Mouse (Mus musculus): ENCODE measurements around the gene Sirt2. TPM values are rescaled to one million over a fixed set of nuclear protein-coding genes. Genes with fewer than 3 reads are reported as not detected.

Sirt2 gene
- polyA plus RNA-seq, 1 experiment from 2014 or later, result 50.3 TPM

- H3K27me3 ChIP-seq, result no peaks in the 10 kb centered on the region
- 12% methylated on average over 32 of the region's 32 CpGs for WGBS
- H3K4me3 ChIP-seq, result peak overlapping the region; percentile 9
- H3K4me1 ChIP-seq (replicated peaks), result peaks cover 9% of the 10 kb centered on the region
- peak overlapping the region; percentile 60 for H3K4me2 ChIP-seq
- H3K9me3 ChIP-seq (replicated peaks), result no peaks in the 10 kb centered on the region
- no peaks in the 10 kb centered on the region for H3K36me3 ChIP-seq
- peak overlapping the region; percentile 45 for H3K27ac ChIP-seq
- peak; percentile 38 for ATAC-seq (replicated peaks; ENCODE audit: insufficient number of reproducible peaks, insufficient read depth, low FRiP score, low read depth)
- peak overlapping the region; percentile 43 for H3K9ac ChIP-seq
Measured at GRCm38 (mm10) chr7:28796562-28796975, 30.0 kb downstream of the Sirt2 start.

GRCm38 (mm10) chr7:28799994-28800393 is 33.5 kb downstream of the Sirt2 start:
- H3K27me3 ChIP-seq, result no peaks in the 10 kb centered on the region
- H3K9me3 ChIP-seq (replicated peaks), result no peaks in the 10 kb centered on the region
- WGBS, result 88% methylated on average over 9 of the region's 9 CpGs
- no peak overlapping the region for H3K27ac ChIP-seq
- no peak overlapping the region for H3K4me2 ChIP-seq
- no peak overlapping the region for H3K4me3 ChIP-seq
- H3K9ac ChIP-seq, result no peak overlapping the region
- no peaks in the 10 kb centered on the region for H3K36me3 ChIP-seq
- peaks cover 35% of the 10 kb centered on the region for H3K4me1 ChIP-seq (replicated peaks)
- ATAC-seq (replicated peaks; ENCODE audit: insufficient number of reproducible peaks, insufficient read depth, low FRiP score, low read depth), result no peak

GRCm38 (mm10) chr7:28801451-28801850 is 34.9 kb downstream of the Sirt2 start:
- Histone ChIP-seq H3K36me3 (no peaks in the 10 kb centered on the region), H3K9ac (no peak overlapping the region), H3K4me2 (no peak overlapping the region), H3K27ac (peak overlapping the region; percentile 92), H3K4me3 (no peak overlapping the region), H3K27me3 (no peaks in the 10 kb centered on the region), H3K9me3 (replicated peaks) (no peaks in the 10 kb centered on the region), H3K4me1 (replicated peaks) (peaks cover 35% of the 10 kb centered on the region)
- 63% methylated on average over 3 of the region's 3 CpGs for WGBS
- no peak for ATAC-seq (replicated peaks; ENCODE audit: insufficient number of reproducible peaks, insufficient read depth, low FRiP score, low read depth)

GRCm38 (mm10) chr7:28801901-28802670 is 35.6 kb downstream of the Sirt2 start:
- H3K4me1 ChIP-seq (replicated peaks), result peaks cover 29% of the 10 kb centered on the region
- peak; percentile 45; the same call in 1 of the 2 replicates for ATAC-seq (replicated peaks; ENCODE audit: insufficient number of reproducible peaks, insufficient read depth, low FRiP score, low read depth)
- WGBS, result 28% methylated on average over 10 of the region's 10 CpGs
- H3K27me3 ChIP-seq, result no peaks in the 10 kb centered on the region
- H3K4me2 ChIP-seq, result peak overlapping the region; percentile 36
- no peaks in the 10 kb centered on the region for H3K36me3 ChIP-seq
- H3K4me3 ChIP-seq, result no peak overlapping the region; the same call in 1 of the 2 replicates
- no peaks in the 10 kb centered on the region for H3K9me3 ChIP-seq (replicated peaks)
- H3K9ac ChIP-seq, result 0 out of 2 replicates have a peak overlapping the region, but pooled peaks have one; percentile 25
- H3K27ac ChIP-seq, result peak overlapping the region; percentile 92

- no peak overlapping the region for H3K9ac ChIP-seq
- peak overlapping the region; percentile 92 for H3K27ac ChIP-seq
- 14% methylated on average over 10 of the region's 10 CpGs for WGBS
- H3K36me3 ChIP-seq, result no peaks in the 10 kb centered on the region
- no peaks in the 10 kb centered on the region for H3K27me3 ChIP-seq
- no peak overlapping the region; the same call in 1 of the 2 replicates for H3K4me3 ChIP-seq
- H3K9me3 ChIP-seq (replicated peaks), result no peaks in the 10 kb centered on the region
- H3K4me1 ChIP-seq (replicated peaks), result peaks cover 34% of the 10 kb centered on the region
- H3K4me2 ChIP-seq, result peak overlapping the region; percentile 36
- peak; percentile 77 for ATAC-seq (replicated peaks; ENCODE audit: insufficient number of reproducible peaks, insufficient read depth, low FRiP score, low read depth)
Measured at GRCm38 (mm10) chr7:28802846-28803588, 36.5 kb downstream of the Sirt2 start.

GRCm38 (mm10) chr7:28803756-28804155 is 37.2 kb downstream of the Sirt2 start:
- no peak overlapping the region for H3K4me3 ChIP-seq
- peak overlapping the region; percentile 92 for H3K27ac ChIP-seq
- peaks cover 37% of the 10 kb centered on the region for H3K4me1 ChIP-seq (replicated peaks)
- H3K4me2 ChIP-seq, result no peak overlapping the region
- no peak overlapping the region for H3K9ac ChIP-seq
- no peaks in the 10 kb centered on the region for H3K9me3 ChIP-seq (replicated peaks)
- 29% methylated on average over 4 of the region's 4 CpGs for WGBS
- ATAC-seq (replicated peaks; ENCODE audit: insufficient number of reproducible peaks, insufficient read depth, low FRiP score, low read depth), result no peak
- no peaks in the 10 kb centered on the region for H3K27me3 ChIP-seq
- H3K36me3 ChIP-seq, result no peaks in the 10 kb centered on the region

GRCm38 (mm10) chr7:28806869-28807268 is 40.3 kb downstream of the Sirt2 start:
- ATAC-seq (replicated peaks; ENCODE audit: insufficient number of reproducible peaks, insufficient read depth, low FRiP score, low read depth), result no peak
- H3K4me2 ChIP-seq, result no peak overlapping the region
- no peaks in the 10 kb centered on the region for H3K9me3 ChIP-seq (replicated peaks)
- no peak overlapping the region for H3K27ac ChIP-seq
- H3K27me3 ChIP-seq, result no peaks in the 10 kb centered on the region
- 73% methylated on average over 4 of the region's 4 CpGs for WGBS
- H3K36me3 ChIP-seq, result no peaks in the 10 kb centered on the region
- no peak overlapping the region for H3K4me3 ChIP-seq
- H3K4me1 ChIP-seq (replicated peaks), result peaks cover 34% of the 10 kb centered on the region
- H3K9ac ChIP-seq, result no peak overlapping the region

GRCm38 (mm10) chr7:28807641-28808220 is 41.2 kb downstream of the Sirt2 start:
- Histone ChIP-seq H3K4me2 (peak overlapping the region; percentile 88), H3K27me3 (no peaks in the 10 kb centered on the region), H3K4me3 (peak overlapping the region; percentile 92), H3K27ac (peak overlapping the region; percentile 100), H3K36me3 (peaks cover 4% of the 10 kb centered on the region), H3K4me1 (replicated peaks) (peaks cover 34% of the 10 kb centered on the region), H3K9ac (peak overlapping the region; percentile 97), H3K9me3 (replicated peaks) (no peaks in the 10 kb centered on the region)
- ATAC-seq (replicated peaks; ENCODE audit: insufficient number of reproducible peaks, insufficient read depth, low FRiP score, low read depth), result no peak
- whole genome bisulfite sequencing, result 38% methylated on average over 6 of the region's 8 CpGs

GRCm38 (mm10) chr7:28808221-28808941 is 41.8 kb downstream of the Sirt2 start, which contains the start of gene Hnrnpl:
Gene Hnrnpl (plus strand): TSS chr7:28808541.
- Histone ChIP-seq H3K9ac (peak within 1 kb of the TSS; percentile 97), H3K27ac (peak within 1 kb of the TSS; percentile 100), H3K4me3 (peak within 1 kb of the TSS; percentile 92), H3K4me1 (replicated peaks) (peaks cover 34% of the 10 kb centered on the region), H3K27me3 (no peaks in the 10 kb centered on the region), H3K36me3 (peaks cover 10% of the 10 kb centered on the region), H3K4me2 (peak within 1 kb of the TSS; percentile 88), H3K9me3 (replicated peaks) (no peaks in the 10 kb centered on the region)
- WGBS, result 2% methylated on average over 35 of the region's 35 CpGs
- ATAC-seq (replicated peaks; ENCODE audit: insufficient number of reproducible peaks, insufficient read depth, low FRiP score, low read depth), result peak; percentile 17

GRCm38 (mm10) chr7:28808957-28809393 is 42.4 kb downstream of the Sirt2 start:
- Histone ChIP-seq H3K4me3 (peak overlapping the region; percentile 92), H3K4me2 (peak overlapping the region; percentile 88), H3K9me3 (replicated peaks) (no peaks in the 10 kb centered on the region), H3K4me1 (replicated peaks) (peaks cover 34% of the 10 kb centered on the region), H3K36me3 (peaks cover 16% of the 10 kb centered on the region), H3K9ac (peak overlapping the region; percentile 97), H3K27me3 (no peaks in the 10 kb centered on the region), H3K27ac (peak overlapping the region; percentile 100)
- WGBS, result 0% methylated on average over 32 of the region's 32 CpGs
- ATAC-seq (replicated peaks; ENCODE audit: insufficient number of reproducible peaks, insufficient read depth, low FRiP score, low read depth), result peak; percentile 69

All from heart, embryonic 15.5 days (tissue).